ENCODE assay signal across 11 mouse cellular contexts in genomic region chr1:193089683-193090082, GRCm38 (mm10). TPM values are rescaled to one million over a fixed set of nuclear protein-coding genes. Genes with fewer than 3 reads are reported as not detected.
A peak's percentile ranks its signal among the peaks of the same experiment; 100 is the strongest.
DNase-seq lines count a peak whose midpoint lies in the region; ATAC-seq and TF ChIP-seq lines count a peak whose summit lies in the region.
"Had no signal": no experiment of that assay in that cellular context is flagged by ENCODE, and none has a peak within 500 bp of the region (broad histone marks: within the 10 kb centered on the region; RNA-seq: fewer than 3 reads in every experiment).

No protein-coding gene starts in this region.

- DNase-seq in forebrain, postnatal 0 days, result no peak
- DNase-seq in liver, adult 2 months (ENCODE audit: extremely low read depth, low read depth, low spot score), result peak; percentile 65
- DNase-seq in liver, embryonic 11.5 days (ENCODE audit: low spot score), result no peak
- peak; percentile 66 for DNase-seq in gastrocnemius, adult 18-20 months (ENCODE audit: low spot score)
- peak; percentile 29 for DNase-seq in heart, postnatal 14 days
- no peak for DNase-seq in spleen, adult 12 weeks (ENCODE audit: low spot score)
- DNase-seq: thymus, postnatal 25 days had no signal

- no peaks in the 10 kb centered on the region for H3K9me3 ChIP-seq in forebrain, postnatal 0 days (ENCODE audit: low read length)
- H3K9me3 ChIP-seq in forebrain, embryonic 12.5 days, result no peaks in the 10 kb centered on the region
- H3K9me3 ChIP-seq in liver, embryonic 11.5 days (ENCODE audit: control insufficient read depth, low read length), result no peaks in the 10 kb centered on the region
- H3K9me3 ChIP-seq: limb, embryonic 15.5 days had no signal

- 63% methylated on average over 3 of the region's 3 CpGs for WGBS in forebrain, postnatal 0 days
- 81% methylated on average over 3 of the region's 3 CpGs for WGBS in forebrain, embryonic 12.5 days
- WGBS in liver, adult 2 months, result 52% methylated on average over 3 of the region's 3 CpGs
- 72% methylated on average over 3 of the region's 3 CpGs for WGBS in liver, embryonic 11.5 days

- no peak overlapping the region for H3K9ac ChIP-seq in forebrain, postnatal 0 days
- H3K9ac ChIP-seq in forebrain, embryonic 12.5 days, result no peak overlapping the region
- H3K9ac ChIP-seq in liver, adult 2 months (ENCODE audit: low read depth, low read length), result no peak overlapping the region
- H3K9ac ChIP-seq in liver, embryonic 11.5 days (ENCODE audit: low read depth, low read length), result no peak overlapping the region
- H3K9ac ChIP-seq: limb, embryonic 15.5 days had no signal

- H3K36me3 ChIP-seq in forebrain, postnatal 0 days (ENCODE audit: insufficient read depth), result no peaks in the 10 kb centered on the region
- no peaks in the 10 kb centered on the region for H3K36me3 ChIP-seq in forebrain, embryonic 12.5 days (replicated peaks)
- H3K36me3 ChIP-seq in liver, adult 2 months (ENCODE audit: control insufficient read depth, insufficient read depth, low read length), result no peaks in the 10 kb centered on the region
- no peaks in the 10 kb centered on the region for H3K36me3 ChIP-seq in liver, embryonic 11.5 days (ENCODE audit: control insufficient read depth, insufficient read depth, low read length)
- H3K36me3 ChIP-seq: limb, embryonic 15.5 days had no signal

- H3K4me2 ChIP-seq in forebrain, postnatal 0 days (ENCODE audit: low read depth), result no peak overlapping the region
- H3K4me2 ChIP-seq in forebrain, embryonic 12.5 days, result no peak overlapping the region
- no peak overlapping the region for H3K4me2 ChIP-seq in liver, embryonic 11.5 days
- H3K4me2 ChIP-seq: limb, embryonic 15.5 days had no signal

- H3K27me3 ChIP-seq in forebrain, postnatal 0 days (ENCODE audit: insufficient read depth, low read length), result no peaks in the 10 kb centered on the region
- H3K27me3 ChIP-seq in forebrain, embryonic 12.5 days, result no peaks in the 10 kb centered on the region
- H3K27me3 ChIP-seq in liver, adult 2 months (ENCODE audit: control insufficient read depth, insufficient read depth, low read length), result no peaks in the 10 kb centered on the region
- no peaks in the 10 kb centered on the region for H3K27me3 ChIP-seq in liver, embryonic 11.5 days (replicated peaks; ENCODE audit: control insufficient read depth, insufficient read depth, low read length)
- H3K27me3 ChIP-seq: limb, embryonic 15.5 days had no signal

- 0 out of 2 replicates have a peak, but pooled peaks cover 5% of the 10 kb centered on the region for H3K4me1 ChIP-seq in forebrain, postnatal 0 days (ENCODE audit: insufficient read depth)
- H3K4me1 ChIP-seq in forebrain, embryonic 12.5 days, result peaks cover 15% of the 10 kb centered on the region; the same call in 1 of the 2 replicates
- H3K4me1 ChIP-seq in liver, adult 2 months (ENCODE audit: control insufficient read depth, insufficient read depth, low read length), result peaks cover 10% of the 10 kb centered on the region
- no peaks in the 10 kb centered on the region for H3K4me1 ChIP-seq in liver, embryonic 11.5 days (replicated peaks; ENCODE audit: control insufficient read depth, insufficient read depth, low read length)

- peak; percentile 36; the same call in 1 of the 2 replicates for ATAC-seq in forebrain, postnatal 0 days
- ATAC-seq in forebrain, embryonic 12.5 days (ENCODE audit: low FRiP score), result no peak
- ATAC-seq in liver, embryonic 11.5 days (replicated peaks; ENCODE audit: low FRiP score), result no peak
- ATAC-seq: lung, postnatal 0 days had no signal

- H3K4me3 ChIP-seq in forebrain, postnatal 0 days (ENCODE audit: low read depth, low read length), result no peak overlapping the region
- H3K4me3 ChIP-seq in forebrain, embryonic 12.5 days (replicated peaks), result no peak overlapping the region
- H3K4me3 ChIP-seq in liver, adult 2 months (ENCODE audit: insufficient read depth, low read depth, low read length), result no peak overlapping the region
- H3K4me3 ChIP-seq in liver, embryonic 11.5 days (ENCODE audit: low read depth, low read length), result no peak overlapping the region
- H3K4me3 ChIP-seq: limb, embryonic 15.5 days had no signal

- no peak overlapping the region for H3K27ac ChIP-seq in forebrain, postnatal 0 days (ENCODE audit: low read depth, low read length)
- H3K27ac ChIP-seq in forebrain, embryonic 12.5 days, result no peak overlapping the region
- H3K27ac ChIP-seq in liver, adult 2 months (replicated peaks; ENCODE audit: insufficient read depth, low read depth, low read length), result peak overlapping the region; percentile 55
- no peak overlapping the region for H3K27ac ChIP-seq in liver, embryonic 11.5 days (ENCODE audit: low read depth, low read length)
- H3K27ac ChIP-seq: limb, embryonic 15.5 days had no signal

- no peaks in the 10 kb centered on the region for H3K79me2 ChIP-seq in liver, adult 2 months (ENCODE audit: control insufficient read depth, insufficient read depth, low read length)

- intact Hi-C loops in heart, postnatal 14 days (cut with DNase I), result no loop called here

- TF ChIP-seq POLR2A in liver, adult 2 months (IDR thresholded peaks at IDR 0.05; ENCODE audit: extremely low read depth, insufficient read depth, low read length), result no peak

- TF ChIP-seq CTCF in forebrain, postnatal 0 days (IDR thresholded peaks at IDR 0.05; ENCODE audit: low read depth), result no peak
- TF ChIP-seq CTCF in liver, adult 2 months (IDR thresholded peaks at IDR 0.05; ENCODE audit: low read depth, low read length), result no peak

RNA-seq across cellular contexts. Expression of gene Diexf, which starts 40.4 kb away (rescaled TPM):
- total RNA-seq in forebrain, postnatal 0 days (2014; rRNA removed), result 11.4 and 18.6 TPM in 2 replicates
- 4.0 and 6.2 TPM in 2 replicates for polyA plus RNA-seq in forebrain, postnatal 0 days (2015; fragmentation: Nextera tagmentation; extraction: Ambion mirVana)
- 9.5 and 9.7 TPM in 2 replicates for polyA plus RNA-seq in forebrain, embryonic 12.5 days (2016; fragmentation: Nextera tagmentation; extraction: Ambion mirVana)
- total RNA-seq in liver, adult 2 months (2014; rRNA removed), result 5.2 and 6.2 TPM in 2 replicates
- 8.0 and 11.0 TPM in 2 replicates for polyA plus RNA-seq in liver, adult 2 months (2012; rRNA removed)
- 9.3 and 10.7 TPM in 2 replicates for polyA plus RNA-seq in liver, embryonic 11.5 days (2014; fragmentation: Nextera tagmentation; extraction: Ambion mirVana)
- total RNA-seq in gastrocnemius, adult 18-20 months (2021), result 1 to 10 TPM; 6.5 to 6.7 TPM
- 10 to 100 TPM in 1 of 2 experiments, 1 to 10 TPM in 1; 9.7 to 10.1 TPM for total RNA-seq in heart, postnatal 14 days (2021)

RNA-seq across cellular contexts. Expression of gene Syt14, which starts 54.1 kb away (rescaled TPM):
- total RNA-seq in forebrain, postnatal 0 days (2014; rRNA removed), result 11.8 and 16.7 TPM in 2 replicates
- 2.6 and 4.6 TPM in 2 replicates for polyA plus RNA-seq in forebrain, postnatal 0 days (2015; fragmentation: Nextera tagmentation; extraction: Ambion mirVana)
- polyA plus RNA-seq in forebrain, embryonic 12.5 days (2016; fragmentation: Nextera tagmentation; extraction: Ambion mirVana), result 9.2 and 9.8 TPM in 2 replicates
- total RNA-seq in liver, adult 2 months (2014; rRNA removed), result under 0.01 and 0.20 TPM in 2 replicates
- not detected in 2 replicates for polyA plus RNA-seq in liver, adult 2 months (2012; rRNA removed)
- polyA plus RNA-seq in liver, embryonic 11.5 days (2014; fragmentation: Nextera tagmentation; extraction: Ambion mirVana), result 2.3 TPM in 2 replicates
- total RNA-seq in gastrocnemius, adult 18-20 months (2021), result under 1 TPM; 0.16 to 0.24 TPM
- under 1 TPM; 0.14 to 0.22 TPM for total RNA-seq in heart, postnatal 14 days (2021)
- total RNA-seq: hematopoietic stem cell, adult 5-6 weeks had no signal

Comparison
In these comparisons a context has a peak if more than half of its experiments do, and no peak if none do; other contexts are left out.
1. DNase-seq: peak in liver, adult 2 months (single experiment), gastrocnemius, adult 18-20 months (single experiment) and heart, postnatal 14 days (2 of 2); none in forebrain, postnatal 0 days (single experiment), liver, embryonic 11.5 days (single experiment) and spleen, adult 12 weeks (single experiment).
2. RNA of gene Syt14, which starts 54.1 kb away (total RNA-seq): 11.8 to 16.7 TPM in forebrain, postnatal 0 days; 0.16 to 0.24 TPM in gastrocnemius, adult 18-20 months, 0.14 to 0.22 TPM in heart, postnatal 14 days and under 0.01 to 0.20 TPM in liver, adult 2 months; every median in the first group is over 10 times any median in the second.